Mouse (Mus musculus) Muller cell, postnatal 12 days (primary cell): Measurements from ENCODE around the gene Mtmr4.

Experiments used
- DNase-seq: peaks from one replicate; pipeline ENCODE4 v3.0.0-alpha.2; 2015; ENCODE audit errors: inconsistent ontology term

Gene Mtmr4

DNA sequence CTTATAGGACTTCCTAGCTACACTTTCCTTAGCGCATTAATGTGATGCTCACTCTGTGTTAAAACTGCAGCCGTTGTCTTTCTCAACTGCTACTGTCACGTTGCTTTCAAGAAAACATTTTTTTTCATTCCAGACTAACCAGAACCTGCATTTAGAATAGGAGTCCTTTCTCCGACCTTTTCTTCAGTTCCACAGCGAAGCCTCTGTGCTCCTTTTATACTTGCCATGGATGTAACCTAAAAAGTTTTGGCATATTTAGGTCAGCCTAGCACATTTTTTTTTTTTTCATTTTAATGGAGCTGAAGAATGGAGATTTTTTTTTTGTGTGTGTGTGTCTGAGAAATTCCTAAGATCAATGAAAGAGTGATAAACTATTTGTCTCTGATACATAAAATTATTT lies 23.6 kb downstream of the Mtmr4 start:
- DNase-seq = peak; percentile 53

DNA sequence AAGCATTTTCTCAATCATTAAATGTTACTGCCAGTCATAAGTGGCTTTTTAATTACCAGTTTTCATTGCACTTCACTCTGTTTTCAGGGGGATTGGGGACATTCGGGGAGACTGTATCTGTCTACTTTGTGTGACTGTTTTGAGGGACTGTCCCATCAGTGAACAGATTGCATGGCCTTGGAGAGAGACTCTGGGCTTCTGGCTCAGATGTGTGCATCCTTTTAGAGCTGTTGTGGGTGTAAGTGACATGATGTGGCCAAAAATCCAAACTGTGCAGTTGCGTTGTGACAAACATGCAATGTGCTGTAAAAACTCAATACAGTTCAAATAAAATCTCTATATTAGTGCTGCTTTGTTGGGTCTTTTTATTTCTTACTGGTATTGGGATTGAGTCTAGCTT lies 24.0 kb downstream of the Mtmr4 start:
- DNase-seq = peak; percentile 19

DNA sequence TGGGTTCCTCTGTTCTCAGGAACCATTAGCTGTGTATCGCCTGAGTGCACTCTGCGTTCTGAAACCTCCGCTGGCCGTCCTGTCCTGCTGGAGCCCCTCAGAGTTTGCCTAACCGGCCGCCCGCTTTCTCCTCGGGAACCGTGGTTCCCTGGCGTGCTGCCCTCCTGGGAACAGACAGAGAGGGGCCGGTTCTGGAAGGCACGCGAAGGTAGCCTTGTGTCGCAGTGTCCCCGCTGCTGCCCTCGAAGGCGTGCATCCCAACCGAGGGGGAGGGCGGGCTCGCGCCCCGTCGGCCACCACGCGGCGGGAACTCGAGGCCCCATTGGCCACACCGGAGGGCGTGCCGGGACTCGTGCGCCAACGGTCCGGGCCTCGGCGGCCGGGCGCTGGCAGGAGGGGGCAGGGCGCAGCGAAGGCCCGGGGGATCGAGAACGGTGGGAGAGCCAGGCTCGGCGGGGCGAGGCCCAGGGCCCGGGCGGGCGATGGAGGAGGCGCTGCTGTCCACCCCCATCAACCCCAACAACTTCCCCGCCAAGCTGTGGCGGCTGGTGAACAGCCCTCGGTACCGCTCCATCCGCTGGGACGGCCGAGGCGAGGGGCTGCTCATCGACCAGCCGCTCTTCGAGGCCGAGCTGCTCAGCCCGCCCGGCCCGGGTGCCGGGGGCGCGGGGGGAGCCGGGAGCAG lies 25.0 kb downstream of the Mtmr4 start, which contains the start of gene Hsf5:
Gene Hsf5, plus strand, starts transcription at position 375 of the 685 bp plus-strand sequence.
- DNase-seq = no peak

DNA sequence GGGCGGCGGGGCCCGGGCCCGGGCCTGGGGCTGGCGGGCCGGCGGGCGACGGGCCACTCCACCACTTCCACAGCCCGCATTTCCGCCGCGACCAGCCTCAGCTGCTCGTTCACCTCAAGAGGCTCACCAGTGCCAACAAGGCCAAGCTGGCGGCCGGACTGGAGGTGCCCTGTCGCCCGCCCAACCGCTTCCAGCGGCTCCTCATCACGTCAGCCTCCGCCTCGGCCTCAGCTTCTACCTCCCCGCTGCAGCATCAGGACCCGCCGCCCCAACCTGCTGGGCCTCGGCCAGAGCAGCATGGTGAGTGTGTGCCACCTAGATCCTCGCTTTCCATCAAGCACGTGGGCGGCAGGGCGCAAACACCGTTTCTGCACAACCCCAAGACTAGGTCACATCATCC lies 25.6 kb downstream of the Mtmr4 start:
- no peak for DNase-seq

DNA sequence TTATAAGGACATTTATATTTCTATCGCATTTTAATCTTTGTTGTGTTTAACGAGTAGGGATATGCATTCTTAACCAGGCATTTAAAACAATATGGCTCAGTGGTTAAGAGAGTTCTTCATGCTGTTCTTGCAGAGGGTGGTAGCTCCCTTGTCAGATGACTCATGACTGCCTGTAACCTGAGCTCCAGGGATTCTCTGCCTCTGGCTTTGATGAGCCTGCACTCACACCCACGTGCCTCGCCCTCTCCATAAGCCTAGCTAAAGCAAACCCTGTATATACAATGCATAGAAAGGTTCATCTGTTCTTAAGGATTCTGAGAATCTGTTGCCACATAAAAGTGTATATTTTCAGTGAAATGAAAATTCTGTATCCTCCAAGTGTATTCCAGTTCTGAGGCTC lies 31.2 kb downstream of the Mtmr4 start:
- DNase-seq = no peak

- peak; percentile 27 for DNase-seq
Observed at GRCm38 (mm10) chr11:87629859-87630258, 37.9 kb downstream of the Mtmr4 start.

- DNase-seq = no peak
Observed at GRCm38 (mm10) chr11:87638793-87639192, 46.8 kb downstream of the Mtmr4 start.

DNA sequence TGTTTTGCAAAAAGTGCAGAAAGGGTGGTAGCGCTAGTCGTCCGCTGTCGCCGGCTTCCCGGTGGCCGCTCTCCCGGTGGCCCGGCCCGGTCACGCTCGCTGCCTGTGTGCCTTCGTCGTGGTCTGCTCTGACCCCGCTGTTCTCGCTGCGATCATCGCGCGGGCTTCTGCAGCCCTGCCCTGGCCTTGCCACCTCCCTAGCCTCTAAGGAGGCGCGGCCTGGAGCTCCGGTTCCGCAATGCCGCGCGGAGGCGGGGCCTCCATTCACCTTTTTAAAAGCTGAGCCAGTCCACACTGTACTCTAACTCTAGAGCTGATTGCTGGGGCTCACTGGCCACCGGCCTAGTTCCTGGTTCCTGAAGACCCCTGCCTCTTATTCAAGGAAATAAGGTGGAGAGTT lies 47.2 kb downstream of the Mtmr4 start:
- DNase-seq = peak; percentile 68

- no peak for DNase-seq
Observed at GRCm38 (mm10) chr11:87642865-87643264, 50.9 kb downstream of the Mtmr4 start.

GRCm38 (mm10) chr11:87654693-87655092 lies 62.7 kb downstream of the Mtmr4 start:
- DNase-seq = no peak

- DNase-seq = no peak
Observed at GRCm38 (mm10) chr11:87659216-87659615, 67.3 kb downstream of the Mtmr4 start.

DNA sequence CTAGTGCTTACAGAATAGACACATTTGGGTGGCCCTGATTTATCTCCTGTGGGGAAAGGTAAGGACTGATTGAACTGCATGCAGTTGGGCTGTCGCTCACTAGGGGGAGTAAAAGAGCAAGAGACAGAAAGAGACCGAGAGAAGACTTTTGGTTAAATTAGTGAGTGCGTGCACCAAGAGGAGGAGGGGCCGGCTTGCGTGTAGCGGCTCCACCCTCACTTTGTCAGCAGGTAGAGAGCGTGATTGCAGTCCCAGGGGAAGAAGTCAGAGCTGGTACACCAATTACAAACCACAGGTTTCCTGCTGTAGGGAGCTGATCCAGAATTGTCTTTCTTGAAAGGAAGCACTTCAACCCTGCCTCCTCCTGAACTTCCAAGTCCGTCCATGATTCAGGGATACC lies 70.4 kb downstream of the Mtmr4 start, which contains the start of gene Rnf43:
Gene Rnf43, plus strand, starts transcription at position 316 of the 400 bp plus-strand sequence.
- peak; percentile 74 for DNase-seq

- DNase-seq = no peak
Observed at GRCm38 (mm10) chr11:87662822-87663221, 70.9 kb downstream of the Mtmr4 start.

- DNase-seq = no peak
Observed at GRCm38 (mm10) chr11:87663948-87664347, 72.0 kb downstream of the Mtmr4 start.

GRCm38 (mm10) chr11:87664521-87664920 lies 72.6 kb downstream of the Mtmr4 start:
- no peak for DNase-seq

GRCm38 (mm10) chr11:87665224-87665623 lies 73.3 kb downstream of the Mtmr4 start:
- no peak for DNase-seq

- no peak for DNase-seq
Observed at GRCm38 (mm10) chr11:87665658-87666057, 73.7 kb downstream of the Mtmr4 start.
